Mouse (Mus musculus) lung, embryonic 16.5 days (tissue): ENCODE results near the gene Anp32a. TPM values are rescaled to one million over a fixed set of nuclear protein-coding genes. Genes with fewer than 3 reads are reported as not detected.

Experiments used
- ATAC-seq: fragments of 200-750 bp; cut with Nextera tagmentation; 2 replicates; pipeline ENCODE4 v1.8.0; 2017; ENCODE audit warnings: low read depth, mild to moderate bottlenecking, moderate library complexity
- H3K27ac ChIP-seq: fragments of 300-500 bp; sonication (generic); 2 replicates; pipeline ENCODE4 v1.5.1; 2014; ENCODE audit warnings: mild to moderate bottlenecking, control low read depth, low read length
- H3K27me3 ChIP-seq: fragments of 300-500 bp; sonication (generic); 2 replicates; pipeline ENCODE4 v1.6.1; 2014; ENCODE audit warnings: low read depth, low read length, mixed read lengths; ENCODE audit not compliant: control insufficient read depth, insufficient read depth
- H3K36me3 ChIP-seq: fragments of 300-500 bp; sonication (generic); 2 replicates; pipeline ENCODE4 v1.6.1; 2014; ENCODE audit warnings: low read length; ENCODE audit not compliant: control insufficient read depth, insufficient read depth
- H3K4me1 ChIP-seq: fragments of 300-500 bp; sonication (generic); replicated peaks from 2 replicates; pipeline ENCODE4 v1.6.1; 2014; ENCODE audit warnings: low read length, mixed read lengths; ENCODE audit not compliant: control insufficient read depth, insufficient read depth
- H3K4me2 ChIP-seq: fragments of 300-500 bp; sonication (generic); 2 replicates; pipeline ENCODE4 v1.6.1; 2014; ENCODE audit warnings: low read depth, low read length, control low read depth
- H3K4me3 ChIP-seq: fragments of 300-500 bp; sonication (generic); 2 replicates; pipeline ENCODE4 v1.5.1; 2014; ENCODE audit warnings: mild to moderate bottlenecking, low read length, control low read depth
- H3K9ac ChIP-seq: fragments of 300-500 bp; sonication (generic); 2 replicates; pipeline ENCODE4 v1.6.1; 2014; ENCODE audit warnings: low read length, control low read depth
- H3K9me3 ChIP-seq: fragments of 300-500 bp; sonication (generic); 2 replicates; pipeline ENCODE4 v1.6.1; 2016; ENCODE audit warnings: low read length; ENCODE audit not compliant: control insufficient read depth
- WGBS: fragments of 180-500 bp; shearing (Covaris S2); extraction: QIAGEN DNeasy Blood & Tissue Kit; methylation state at CpG from one replicate; pipeline ENCODE4 v1.1.7; 2014; 5-methylcytosine and 5-hydroxymethylcytosine counted together
- polyA plus RNA-seq: library from polyadenylated mRNA; unstranded; fragments of >200 nt; fragmentation: Nextera tagmentation; extraction: Ambion mirVana; gene quantifications from 2 replicates; pipeline ENCODE4 v1.2.1, GENCODE M21; 2015

Gene Anp32a
- polyA plus RNA-seq, 1 experiment from 2014 or later: 205 TPM

- no peaks in the 10 kb centered on the region for H3K9me3 ChIP-seq
- peaks cover 78% of the 10 kb centered on the region for H3K4me1 ChIP-seq
- peak overlapping the region; percentile 14 for H3K27ac ChIP-seq
- H3K9ac ChIP-seq: no peak overlapping the region
- H3K4me2 ChIP-seq: no peak overlapping the region
- no peak for ATAC-seq
- no peaks in the 10 kb centered on the region for H3K27me3 ChIP-seq
- H3K4me3 ChIP-seq: no peak overlapping the region
- H3K36me3 ChIP-seq: peaks cover 18% of the 10 kb centered on the region
- WGBS: 52% methylated on average over 16 of the region's 16 CpGs
These were observed 30.9 kb downstream of the Anp32a start for GRCm38 (mm10) chr9:62371745-62372555.

DNA sequence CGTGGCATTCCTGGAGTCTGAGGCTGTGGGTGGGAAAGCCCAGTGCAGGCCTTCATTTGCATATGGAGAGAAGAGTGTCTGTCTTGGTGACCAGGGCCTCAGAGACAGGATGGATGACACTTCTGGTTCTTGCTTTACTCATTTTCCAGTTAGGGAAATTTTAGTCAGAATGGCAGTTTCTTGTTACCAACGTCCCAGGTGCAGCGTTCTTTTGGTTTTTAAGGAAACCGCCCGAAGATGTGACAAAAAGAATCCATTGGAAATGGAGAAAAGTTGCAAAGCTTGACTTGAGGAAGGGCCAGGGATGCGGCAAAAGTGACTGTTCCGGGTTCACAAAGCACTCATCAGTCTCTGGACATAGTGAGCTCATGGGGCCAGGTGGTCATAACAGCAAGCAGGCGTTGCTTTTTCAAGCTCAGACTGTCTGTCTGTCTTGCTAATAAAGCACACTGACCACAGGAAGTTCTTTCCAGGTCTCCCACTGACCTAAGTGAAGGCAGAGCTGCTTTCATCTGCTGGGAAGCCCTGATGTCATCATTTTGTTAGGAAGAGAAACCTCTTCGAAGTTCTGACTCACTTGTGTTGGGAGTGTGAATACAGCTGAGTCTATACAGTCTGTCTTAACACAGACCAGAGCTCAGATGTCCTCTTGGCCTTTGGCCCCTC lies 31.6 kb downstream of the Anp32a start:
- H3K9ac ChIP-seq: 0 out of 2 replicates have a peak overlapping the region, but pooled peaks have one; percentile 5
- H3K27ac ChIP-seq: peak overlapping the region; percentile 47
- 77% methylated on average over 9 of the region's 9 CpGs for WGBS
- H3K4me1 ChIP-seq: peaks cover 73% of the 10 kb centered on the region
- H3K36me3 ChIP-seq: peaks cover 23% of the 10 kb centered on the region
- ATAC-seq: no peak
- H3K9me3 ChIP-seq: no peaks in the 10 kb centered on the region
- no peak overlapping the region for H3K4me2 ChIP-seq
- H3K4me3 ChIP-seq: no peak overlapping the region
- no peaks in the 10 kb centered on the region for H3K27me3 ChIP-seq

GRCm38 (mm10) chr9:62373222-62374123 lies 32.4 kb downstream of the Anp32a start:
- no peaks in the 10 kb centered on the region for H3K9me3 ChIP-seq
- peak overlapping the region; percentile 82 for H3K27ac ChIP-seq
- 45% methylated on average over 18 of the region's 18 CpGs for WGBS
- H3K27me3 ChIP-seq: no peaks in the 10 kb centered on the region
- H3K4me3 ChIP-seq: no peak overlapping the region
- ATAC-seq: peak; percentile 24; the same call in 1 of the 2 replicates
- H3K36me3 ChIP-seq: peaks cover 25% of the 10 kb centered on the region
- 0 out of 2 replicates have a peak overlapping the region, but pooled peaks have one; percentile 5 for H3K9ac ChIP-seq
- no peak overlapping the region for H3K4me2 ChIP-seq
- peaks cover 65% of the 10 kb centered on the region for H3K4me1 ChIP-seq

DNA sequence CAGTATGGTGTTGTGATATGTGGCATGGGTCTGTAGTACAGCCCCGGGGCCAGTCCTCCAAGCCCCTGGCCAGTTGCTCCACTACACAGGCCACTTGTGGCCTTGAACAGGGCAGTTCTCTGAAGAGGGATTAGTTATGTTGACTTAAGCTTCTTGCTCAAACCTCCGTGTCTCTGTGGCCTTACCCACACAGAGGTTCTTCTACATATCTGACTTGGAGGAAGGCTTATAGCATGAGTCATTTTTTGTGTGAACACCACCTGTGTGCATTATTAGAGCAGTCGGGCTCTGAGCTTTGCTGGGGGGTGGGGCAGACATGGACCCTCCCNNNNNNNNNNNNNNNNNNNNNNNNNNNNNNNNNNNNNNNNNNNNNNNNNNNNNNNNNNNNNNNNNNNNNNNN lies 33.2 kb downstream of the Anp32a start:
- Histone ChIP-seq H3K9me3 (no peaks in the 10 kb centered on the region), H3K36me3 (peaks cover 25% of the 10 kb centered on the region), H3K27ac (peak overlapping the region; percentile 82), H3K4me2 (no peak overlapping the region), H3K4me3 (no peak overlapping the region), H3K4me1 (peaks cover 57% of the 10 kb centered on the region), H3K27me3 (no peaks in the 10 kb centered on the region), H3K9ac (peak overlapping the region; percentile 5; the same call in 1 of the 2 replicates)
- 47% methylated on average over 3 of the region's 3 CpGs for WGBS
- peak; percentile 60 for ATAC-seq

- Histone ChIP-seq H3K9ac (no peak overlapping the region), H3K4me1 (peaks cover 35% of the 10 kb centered on the region), H3K27me3 (no peaks in the 10 kb centered on the region), H3K36me3 (peaks cover 23% of the 10 kb centered on the region), H3K4me3 (no peak overlapping the region), H3K4me2 (no peak overlapping the region), H3K9me3 (no peaks in the 10 kb centered on the region), H3K27ac (no peak overlapping the region)
- 81% methylated on average over 10 of the region's 10 CpGs for WGBS
- ATAC-seq: no peak
These were observed 36.8 kb downstream of the Anp32a start for GRCm38 (mm10) chr9:62377897-62378296.

- H3K9ac ChIP-seq: no peak overlapping the region
- no peak overlapping the region for H3K4me3 ChIP-seq
- no peaks in the 10 kb centered on the region for H3K9me3 ChIP-seq
- H3K27me3 ChIP-seq: no peaks in the 10 kb centered on the region
- 41% methylated on average over 5 of the region's 5 CpGs for WGBS
- no peak overlapping the region for H3K27ac ChIP-seq
- H3K36me3 ChIP-seq: peaks cover 16% of the 10 kb centered on the region
- no peak for ATAC-seq
- H3K4me1 ChIP-seq: peaks cover 17% of the 10 kb centered on the region
- H3K4me2 ChIP-seq: no peak overlapping the region
These were observed 39.3 kb downstream of the Anp32a start for GRCm38 (mm10) chr9:62380351-62380750.

DNA sequence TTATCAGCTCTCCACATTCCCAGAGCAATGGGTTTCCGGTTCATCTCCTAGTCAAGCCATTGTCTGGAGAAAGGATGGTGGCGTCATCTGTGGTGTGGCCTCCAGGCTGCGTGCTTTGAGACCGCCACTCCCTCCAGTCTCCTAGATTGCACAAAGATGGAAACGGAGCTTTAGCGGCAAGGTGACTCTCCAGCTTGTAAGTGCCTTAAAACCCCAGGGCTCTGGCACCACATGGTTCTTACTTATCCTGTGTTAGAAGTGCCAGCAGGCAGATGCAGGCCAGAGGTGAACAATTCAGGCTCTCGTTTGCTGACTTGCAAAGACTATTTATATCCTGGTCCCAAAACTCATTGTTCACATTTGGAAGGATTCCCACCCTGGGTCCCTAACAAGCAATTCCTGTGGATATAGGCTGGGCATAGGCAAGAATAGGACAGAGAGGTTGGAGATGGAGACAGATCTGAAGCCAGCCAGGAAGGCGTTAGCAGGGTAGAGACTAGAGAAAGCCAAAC lies 40.4 kb downstream of the Anp32a start:
- Histone ChIP-seq H3K27me3 (no peaks in the 10 kb centered on the region), H3K4me1 (peaks cover 14% of the 10 kb centered on the region)
- WGBS: 44% methylated on average over 8 of the region's 8 CpGs

DNA sequence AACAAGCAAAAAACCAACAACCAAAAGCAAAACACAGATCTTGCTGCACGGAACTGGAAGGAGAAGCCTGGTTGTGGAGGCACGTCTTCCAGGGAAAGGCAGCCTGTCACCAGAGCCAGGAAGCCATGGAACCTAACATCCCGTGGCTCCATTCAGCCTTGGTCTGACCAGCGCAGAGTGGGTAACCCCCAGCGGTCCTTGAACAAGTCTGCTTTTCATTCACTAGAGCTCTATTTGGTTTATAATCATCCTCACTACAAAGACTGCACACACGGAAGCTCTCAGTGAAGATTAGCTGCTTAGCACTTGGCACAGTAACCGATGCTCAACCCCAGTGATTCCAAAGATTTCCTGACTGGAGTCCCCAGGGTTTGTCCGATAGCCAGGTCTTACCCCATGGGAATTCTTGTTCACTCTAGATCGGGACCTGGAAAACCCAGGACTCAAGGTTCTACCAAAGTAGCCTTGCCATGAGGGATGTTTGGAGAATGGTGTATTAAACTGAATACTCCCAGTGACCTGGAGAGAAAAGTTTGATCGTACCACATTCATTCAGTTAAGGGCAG lies 41.5 kb downstream of the Anp32a start:
- H3K27ac ChIP-seq: no peak overlapping the region
- H3K4me2 ChIP-seq: no peak overlapping the region
- no peaks in the 10 kb centered on the region for H3K9me3 ChIP-seq
- ATAC-seq: no peak
- peaks cover 8% of the 10 kb centered on the region; the same call in 1 of the 2 replicates for H3K36me3 ChIP-seq
- no peak overlapping the region for H3K9ac ChIP-seq
- no peaks in the 10 kb centered on the region for H3K27me3 ChIP-seq
- H3K4me1 ChIP-seq: peaks cover 7% of the 10 kb centered on the region; the same call in 1 of the 2 replicates
- H3K4me3 ChIP-seq: no peak overlapping the region
- WGBS: 68% methylated on average over 10 of the region's 10 CpGs

More for the DNA sequence above, 40.4 kb downstream of the Anp32a start:
- Histone ChIP-seq H3K4me2 (no peak overlapping the region), H3K9me3 (no peaks in the 10 kb centered on the region), H3K9ac (no peak overlapping the region), H3K27ac (peak overlapping the region; percentile 58), H3K4me3 (no peak overlapping the region), H3K36me3 (peaks cover 16% of the 10 kb centered on the region)
- peak; percentile 59 for ATAC-seq
